In the genomic region with DNA sequence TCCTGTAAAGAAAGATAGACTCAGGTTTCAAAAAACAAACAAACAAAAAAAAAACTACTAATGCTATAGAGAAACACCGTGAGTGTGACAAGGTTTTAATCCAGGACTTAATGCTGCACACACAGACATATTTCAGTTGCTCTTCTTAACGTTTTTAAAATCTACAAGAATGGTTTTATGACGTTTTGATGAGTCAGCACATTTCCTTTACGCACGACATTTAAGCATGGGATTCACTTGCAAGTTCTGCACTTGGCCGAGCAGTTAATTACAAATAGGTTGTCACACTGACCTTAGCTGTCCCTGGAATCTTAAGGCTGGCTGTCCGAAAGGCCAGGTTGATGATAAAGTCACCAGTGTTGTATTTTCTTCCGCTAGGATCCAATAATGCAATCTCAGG, we compare ENCODE assay signal across 35 mouse cellular contexts. TPM values are rescaled to one million over a fixed set of nuclear protein-coding genes. Genes with fewer than 3 reads are reported as not detected.
"Had no signal": no experiment of that assay in that cellular context is flagged by ENCODE, and none has a peak within 500 bp of the region (broad histone marks: within the 10 kb centered on the region; RNA-seq: fewer than 3 reads in every experiment).

No protein-coding gene starts in this region.

- H3K27ac ChIP-seq: embryonic facial prominence, embryonic 10.5 days; embryonic facial prominence, embryonic 12.5 days; embryonic facial prominence, embryonic 13.5 days; embryonic facial prominence, embryonic 15.5 days; forebrain, embryonic 10.5 days; forebrain, embryonic 12.5 days; forebrain, embryonic 13.5 days; gastrocnemius, adult 2 months; heart, adult 2 months; heart, embryonic 10.5 days had no signal

- H3K4me2 ChIP-seq: embryonic facial prominence, embryonic 12.5 days; embryonic facial prominence, embryonic 13.5 days; embryonic facial prominence, embryonic 15.5 days; forebrain, embryonic 12.5 days; forebrain, embryonic 13.5 days; heart, embryonic 11.5 days had no signal

- DNase-seq: cerebellum, adult 9-11 months; cerebellum, postnatal 10 days; cerebellum, postnatal 14 days; cerebellum, postnatal 25 days; cerebellum, postnatal 36 days; embryo, embryonic 11 days; forebrain, postnatal 0 days; gastrocnemius, adult 2 months; gastrocnemius, postnatal 14 days; gastrocnemius, postnatal 25 days; gastrocnemius, postnatal 36 days; heart, adult 18-20 months; heart, adult 2 months had no signal

- H3K27me3 ChIP-seq: embryonic facial prominence, embryonic 12.5 days; embryonic facial prominence, embryonic 13.5 days; embryonic facial prominence, embryonic 15.5 days; forebrain, embryonic 12.5 days; forebrain, embryonic 13.5 days had no signal

- H3K36me3 ChIP-seq: embryonic facial prominence, embryonic 10.5 days; embryonic facial prominence, embryonic 12.5 days; embryonic facial prominence, embryonic 13.5 days; embryonic facial prominence, embryonic 15.5 days; forebrain, embryonic 10.5 days; forebrain, embryonic 12.5 days; heart, embryonic 10.5 days had no signal

- ATAC-seq: forebrain, embryonic 13.5 days; forebrain, embryonic 14.5 days; forebrain, embryonic 16.5 days; forebrain, postnatal 0 days had no signal

- H3K4me1 ChIP-seq: embryonic facial prominence, embryonic 10.5 days; embryonic facial prominence, embryonic 12.5 days; embryonic facial prominence, embryonic 13.5 days; embryonic facial prominence, embryonic 15.5 days; forebrain, embryonic 10.5 days; forebrain, embryonic 12.5 days; forebrain, embryonic 13.5 days; heart, embryonic 10.5 days had no signal

- H3K9me3 ChIP-seq: embryonic facial prominence, embryonic 10.5 days; embryonic facial prominence, embryonic 12.5 days; embryonic facial prominence, embryonic 13.5 days; forebrain, embryonic 10.5 days; forebrain, embryonic 12.5 days; forebrain, embryonic 13.5 days; heart, embryonic 10.5 days had no signal

- H3K9ac ChIP-seq: embryonic facial prominence, embryonic 12.5 days; embryonic facial prominence, embryonic 13.5 days; embryonic facial prominence, embryonic 15.5 days; forebrain, embryonic 12.5 days; forebrain, embryonic 13.5 days; forebrain, postnatal 0 days had no signal

- H3K4me3 ChIP-seq: embryonic facial prominence, embryonic 10.5 days; embryonic facial prominence, embryonic 12.5 days; embryonic facial prominence, embryonic 13.5 days; embryonic facial prominence, embryonic 15.5 days; erythroblast, embryonic 14.5 days; forebrain, embryonic 10.5 days; forebrain, embryonic 12.5 days; forebrain, embryonic 13.5 days; gastrocnemius, adult 2 months; heart, adult 2 months; heart, embryonic 10.5 days had no signal

RNA-seq across cellular contexts. Expression of gene Clca2, which starts 18.3 kb away (rescaled TPM):
- total RNA-seq: common myeloid progenitor, adult 5-6 weeks; forebrain, postnatal 0 days; granulocyte monocyte progenitor cell, adult 5-6 weeks had no signal
- polyA plus RNA-seq: cortical plate, adult 2 months; erythroblast, embryonic 14.5 days; forebrain, embryonic 13.5 days; forebrain, postnatal 0 days; frontal cortex, adult 2 months had no signal

RNA-seq across cellular contexts. Expression of gene Clca1, which starts 48.3 kb away (rescaled TPM):
- total RNA-seq: common myeloid progenitor, adult 5-6 weeks; forebrain, postnatal 0 days; gastrocnemius, adult 18-20 months; gastrocnemius, adult 2 months; gastrocnemius, adult 8-10 months; gastrocnemius, postnatal 14 days; gastrocnemius, postnatal 25 days; gastrocnemius, postnatal 36 days; gastrocnemius, postnatal 4 days; granulocyte monocyte progenitor cell, adult 5-6 weeks; heart, adult 18-20 months; heart, adult 2 months; heart, adult 8-10 months had no signal
- polyA plus RNA-seq: cortical plate, adult 2 months; embryonic facial prominence, embryonic 10.5 days; embryonic facial prominence, embryonic 11.5 days; embryonic facial prominence, embryonic 13.5 days; erythroblast, embryonic 14.5 days; forebrain, embryonic 10.5 days; forebrain, embryonic 11.5 days; forebrain, embryonic 12.5 days; forebrain, embryonic 13.5 days; forebrain, embryonic 14.5 days; forebrain, embryonic 16.5 days; forebrain, postnatal 0 days; frontal cortex, adult 2 months; heart, embryonic 11.5 days had no signal
